Mouse (Mus musculus): ENCODE data around the gene Csrnp1. TPM values are rescaled to one million over a fixed set of nuclear protein-coding genes. Genes with fewer than 3 reads are reported as not detected.
"Not testable (repeated sequence)": the region's sequence is repeated elsewhere in the genome, so short reads cannot be mapped to it uniquely, and the experiment has no call there.

Gene Csrnp1
- 10 to 100 TPM in 3 of 4 experiments, 1 to 10 TPM in 1; 7.7 to 69.5 (median 16.0) TPM for total RNA-seq (2022)

- DNase-seq: no peak
Observed at GRCm38 (mm10) chr9:119984536-119985011, at the start of gene Csrnp1. Csrnp1 (minus strand) TSS chr9:119984658.

DNA sequence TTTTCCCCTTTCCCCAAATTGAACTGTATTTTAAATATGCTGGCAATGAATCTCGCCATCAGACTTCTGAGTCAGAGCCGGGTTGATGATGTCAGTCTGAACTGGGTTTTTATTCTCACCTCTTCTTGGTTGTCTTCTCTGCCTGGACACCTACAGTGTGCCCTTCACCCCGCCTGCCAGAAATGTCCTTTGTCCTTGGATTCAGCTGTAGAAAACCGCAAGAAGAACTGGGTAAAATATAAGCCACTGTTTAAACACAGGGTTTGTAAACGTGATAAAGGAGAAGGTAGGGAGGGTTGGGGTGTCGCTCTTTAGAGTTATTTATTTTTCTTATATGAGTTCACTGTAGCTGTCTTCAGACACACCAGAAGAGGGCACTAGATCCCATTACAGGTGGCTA lies 48.3 kb upstream of the Csrnp1 start:
- DNase-seq: no peak

- DNase-seq: no peak
Observed at GRCm38 (mm10) chr9:120030421-120030820, 46.0 kb upstream of the Csrnp1 start.

DNA sequence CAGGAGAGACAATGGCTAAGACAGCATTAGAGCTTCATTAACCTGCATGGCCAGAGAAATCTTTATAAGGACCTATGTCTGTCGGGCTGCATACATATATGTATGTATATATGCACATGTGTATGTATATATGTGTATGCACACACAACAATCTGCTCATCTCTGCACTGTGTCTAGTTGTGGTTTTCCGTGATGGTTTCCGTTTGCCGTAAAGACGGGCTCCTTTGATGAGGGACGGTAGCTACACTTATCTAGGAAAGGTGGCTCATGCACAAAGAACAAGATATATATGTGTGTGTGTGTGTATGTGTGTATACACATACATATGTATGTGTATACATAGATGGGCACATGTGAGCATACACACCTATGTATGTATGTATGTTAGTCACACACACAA lies 45.4 kb upstream of the Csrnp1 start:
- no peak for DNase-seq

DNA sequence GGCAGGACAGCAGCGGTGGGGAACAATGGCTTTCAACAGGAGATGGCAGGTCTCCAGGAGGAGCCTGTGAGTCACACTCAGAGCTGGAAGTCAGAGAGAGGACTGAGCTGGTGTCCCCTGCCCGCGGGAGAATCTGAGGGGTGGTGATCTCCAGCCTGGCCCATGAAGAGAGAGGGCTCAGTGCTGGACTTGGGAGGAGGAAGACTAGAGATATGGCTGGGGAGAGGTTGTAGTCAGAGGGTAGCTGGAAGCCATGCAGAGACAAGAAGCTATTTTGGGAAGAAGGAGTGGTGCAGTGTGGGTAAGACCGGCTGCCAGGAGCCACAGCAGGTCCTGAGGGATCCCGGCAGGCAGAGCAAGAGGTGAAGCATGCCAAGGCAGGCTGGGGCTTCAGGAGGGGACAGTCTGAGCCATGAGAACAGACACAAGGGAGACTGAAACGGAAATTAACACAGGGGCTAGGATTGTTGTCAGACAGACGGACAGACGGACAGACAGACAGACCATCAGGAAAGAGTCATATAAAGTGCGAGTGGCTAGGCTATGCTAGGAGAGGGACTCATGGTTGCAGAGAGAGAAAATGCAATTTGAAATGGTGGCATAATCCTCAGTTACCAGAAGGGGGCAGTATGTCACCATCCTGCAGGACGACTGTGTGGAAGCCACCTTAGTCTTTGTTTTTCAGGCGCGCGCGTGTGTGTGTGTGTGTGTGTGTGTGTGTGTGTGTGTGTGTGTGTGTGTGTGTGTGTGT lies 43.1 kb upstream of the Csrnp1 start:
- no peak for DNase-seq

- no peak for DNase-seq
Observed at GRCm38 (mm10) chr9:120024625-120025024, 40.2 kb upstream of the Csrnp1 start.

DNA sequence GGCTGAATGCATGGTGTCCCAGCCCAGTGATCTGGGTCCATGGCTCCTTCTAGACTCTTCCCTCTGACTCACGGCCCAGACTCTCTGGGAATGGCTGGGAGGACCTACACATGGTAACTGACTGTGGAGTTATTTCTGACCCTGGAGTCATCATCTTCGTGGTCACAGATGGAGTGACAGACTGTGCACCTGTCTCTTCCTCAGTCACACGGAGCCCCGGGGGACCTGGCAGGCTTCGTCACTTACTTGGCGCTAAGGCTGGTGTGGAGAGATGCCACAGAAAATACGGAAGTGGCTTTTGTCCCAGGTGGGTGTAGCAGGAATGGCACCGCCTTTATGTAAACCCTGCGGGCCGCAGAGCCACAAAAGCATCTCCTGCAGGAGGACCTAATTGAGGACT lies 39.7 kb upstream of the Csrnp1 start:
- no peak for DNase-seq

DNA sequence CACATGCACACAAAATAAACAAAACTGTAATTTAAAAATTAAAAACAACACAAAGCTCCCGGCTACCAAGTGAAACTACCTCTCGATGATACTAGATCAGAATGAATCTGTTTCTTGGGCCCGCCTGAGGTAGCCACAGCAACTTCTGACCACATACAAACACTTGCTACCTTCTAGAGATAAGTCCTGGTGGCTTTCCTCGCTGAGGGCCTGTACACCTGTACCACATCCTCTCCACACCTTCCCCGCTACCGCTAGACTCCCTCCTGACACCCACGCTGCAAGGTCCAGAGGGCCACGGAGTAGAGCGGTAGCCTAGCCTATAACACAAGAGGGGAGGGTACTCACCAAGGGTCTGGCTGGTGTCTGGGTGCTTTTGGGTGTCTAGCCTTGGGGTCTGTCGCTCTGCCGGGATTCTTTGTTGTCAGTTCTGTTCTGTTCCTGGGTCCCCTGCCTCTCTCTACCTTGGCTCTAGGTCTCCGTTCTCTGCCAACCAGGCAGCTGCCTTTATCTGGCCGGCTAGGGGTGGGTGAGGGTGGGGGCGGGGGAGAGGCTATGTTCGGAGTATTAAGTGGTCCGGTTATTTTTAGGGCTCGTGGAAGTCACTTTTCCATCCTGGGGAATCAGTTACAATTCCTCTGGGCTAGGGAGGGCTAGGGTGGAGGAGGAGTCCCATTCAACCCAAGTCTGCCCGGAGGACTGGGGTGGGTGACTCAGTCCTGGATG lies 38.8 kb upstream of the Csrnp1 start, which contains the start of gene Xirp1:
TSS of gene Xirp1 (minus strand) at position 513 of the 726 bp plus-strand sequence.
- no peak for DNase-seq

- no peak for DNase-seq
Observed at GRCm38 (mm10) chr9:120021164-120021563, 36.7 kb upstream of the Csrnp1 start.

- DNase-seq: no peak
Observed at GRCm38 (mm10) chr9:120020285-120020890, 35.9 kb upstream of the Csrnp1 start.

DNA sequence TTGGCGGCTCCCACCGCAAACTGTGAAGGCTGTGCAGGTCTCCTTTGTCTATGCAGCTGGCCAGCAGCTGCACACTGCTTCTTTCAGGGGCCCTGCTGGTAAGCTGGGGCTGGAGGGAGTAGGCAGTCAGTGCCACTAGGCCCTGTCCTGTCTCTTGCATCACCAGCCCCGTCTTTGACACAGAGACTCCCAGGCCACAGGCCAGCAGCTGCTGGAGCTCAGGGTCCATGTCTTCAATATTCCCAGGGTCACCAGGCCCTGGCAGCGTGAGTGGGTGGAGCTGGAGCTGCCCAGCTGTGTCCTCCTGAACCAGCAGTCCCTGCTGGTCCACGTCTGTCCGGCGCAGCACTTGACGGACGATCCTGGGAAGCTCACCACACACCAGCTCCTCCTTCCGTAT lies 32.5 kb upstream of the Csrnp1 start:
- no peak for DNase-seq

DNA sequence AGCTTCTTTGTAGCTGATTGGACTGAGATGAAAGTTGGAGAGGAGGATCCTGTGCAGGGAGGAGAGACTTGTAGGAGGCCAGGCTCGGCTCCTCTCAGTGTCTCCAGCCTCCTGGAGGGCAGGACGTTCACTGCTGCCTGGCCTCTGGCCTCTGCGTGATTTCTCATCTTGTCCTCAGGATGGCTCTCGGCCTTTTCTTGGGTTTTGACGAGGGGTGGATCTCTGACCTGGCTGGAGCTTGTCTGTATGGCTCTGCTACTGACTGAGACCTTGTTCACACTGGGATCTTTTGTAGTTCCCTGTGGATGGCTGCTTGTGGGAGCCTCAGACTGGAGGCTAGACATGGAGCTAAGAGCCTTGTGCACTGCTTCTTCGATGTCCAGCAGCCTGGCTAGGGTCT lies 30.4 kb upstream of the Csrnp1 start:
- no peak for DNase-seq

DNA sequence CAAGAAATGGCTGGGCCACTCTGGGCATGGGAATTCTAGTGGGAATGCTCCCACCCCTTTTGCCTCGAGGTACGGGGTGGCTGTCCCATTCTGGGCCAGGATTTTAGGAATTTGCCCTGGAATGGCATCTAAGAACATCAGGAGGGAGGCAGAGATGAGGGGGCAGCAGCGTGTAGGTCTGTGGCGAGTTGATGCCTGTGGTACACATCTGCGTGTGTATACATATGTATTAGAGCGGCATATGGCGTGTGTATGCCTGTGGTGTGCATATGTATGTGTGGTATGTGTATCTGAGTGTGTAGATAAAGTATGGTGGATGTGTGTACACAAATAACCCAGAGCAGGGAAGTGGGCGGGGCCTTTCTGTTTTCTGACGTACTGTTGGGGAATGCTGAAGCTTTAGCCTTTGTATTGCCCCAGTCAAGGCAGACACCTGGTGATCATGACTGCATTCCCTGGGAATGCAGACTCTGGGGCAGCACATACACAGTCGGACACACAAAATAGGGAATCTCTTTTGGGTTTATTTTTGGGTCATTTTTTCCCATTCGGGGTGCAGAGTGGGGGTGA lies 28.9 kb upstream of the Csrnp1 start:
- no peak for DNase-seq

DNA sequence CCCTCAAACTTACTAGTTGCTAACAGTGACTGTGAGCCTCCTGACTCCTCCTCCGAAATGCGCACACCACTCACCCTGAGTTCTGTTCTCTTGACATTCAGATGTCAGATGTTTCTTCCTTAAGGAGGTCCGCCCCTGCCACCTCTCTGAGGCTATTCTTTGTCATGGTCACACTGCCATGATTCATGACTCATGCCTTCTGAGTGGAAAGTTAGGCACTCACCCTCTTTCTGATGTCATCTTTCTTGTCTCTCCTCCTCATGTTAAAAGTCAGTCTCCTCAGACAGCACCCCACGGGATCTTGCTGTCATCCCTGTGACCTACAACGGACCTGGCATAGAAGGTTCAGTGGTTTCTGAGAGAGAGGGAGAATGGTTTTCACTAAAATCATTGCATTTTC lies 28.3 kb upstream of the Csrnp1 start:
- DNase-seq: no peak

DNA sequence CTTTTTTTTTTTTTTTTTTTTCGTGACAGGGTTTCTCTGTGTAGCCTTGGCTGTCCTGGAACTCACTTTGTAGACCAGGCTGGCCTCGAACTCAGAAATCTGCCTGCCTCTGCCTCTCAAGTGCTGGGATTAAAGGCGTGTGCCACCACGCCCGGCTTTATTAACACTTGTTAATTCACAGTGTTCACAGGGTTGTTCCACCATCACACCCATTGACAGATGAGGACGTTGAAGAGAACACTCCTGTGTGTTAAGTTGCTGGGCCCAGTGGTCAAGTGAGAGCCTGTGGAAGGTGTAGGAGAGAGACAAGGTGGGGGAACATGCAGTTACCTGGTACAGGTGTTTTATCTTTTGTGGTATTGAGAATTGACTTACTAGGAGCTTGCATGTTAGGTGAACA lies 27.7 kb upstream of the Csrnp1 start:
- DNase-seq: not testable (repeated sequence)

GRCm38 (mm10) chr9:120011533-120011932 lies 27.1 kb upstream of the Csrnp1 start:
- DNase-seq: peak; percentile 88

- peak; percentile 96 for DNase-seq
Observed at GRCm38 (mm10) chr9:120010781-120011511, 26.5 kb upstream of the Csrnp1 start.

- DNase-seq: no peak
Observed at GRCm38 (mm10) chr9:120009871-120010270, 25.4 kb upstream of the Csrnp1 start.

GRCm38 (mm10) chr9:120009226-120009841 lies 24.9 kb upstream of the Csrnp1 start:
- no peak for DNase-seq

DNA sequence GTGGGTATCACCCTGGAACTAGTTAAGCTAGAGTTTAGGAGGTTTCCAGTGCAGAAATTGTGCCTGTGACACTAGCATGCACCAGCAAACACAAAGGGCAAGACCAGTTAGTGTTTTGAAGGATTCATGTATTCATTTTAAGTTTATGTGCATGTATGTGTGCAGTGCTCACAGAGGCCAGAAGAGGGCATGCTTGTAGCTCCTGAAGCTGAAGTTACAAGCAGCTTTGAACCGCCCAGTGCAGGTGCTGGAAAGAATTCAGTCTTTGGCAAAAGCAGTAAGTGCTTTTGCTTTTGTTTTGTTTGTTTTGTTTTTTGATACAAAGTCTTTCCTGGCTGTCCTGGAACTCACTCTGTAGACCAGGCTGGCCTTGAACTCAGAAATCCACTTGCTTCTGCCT lies 23.4 kb upstream of the Csrnp1 start:
- no peak for DNase-seq

DNA sequence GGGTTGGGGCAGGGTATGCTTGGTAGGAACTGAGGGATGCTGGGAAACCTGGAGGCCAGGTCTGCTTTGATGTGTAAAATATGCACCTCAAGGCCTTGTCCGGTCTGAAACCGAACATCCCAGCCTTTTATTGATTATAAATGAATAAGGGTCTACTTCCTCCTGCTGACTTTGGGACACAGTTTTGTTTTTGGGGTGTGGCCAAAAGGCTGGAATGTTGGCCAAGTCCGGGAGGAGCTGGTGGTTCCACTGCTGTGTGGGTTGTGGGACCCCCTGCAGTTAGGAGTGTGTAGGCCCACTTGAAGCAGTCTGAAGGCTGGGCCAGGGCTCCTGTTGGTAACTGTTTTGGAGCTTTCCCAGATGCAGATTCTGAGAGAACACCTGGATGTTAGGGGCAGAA lies 21.5 kb upstream of the Csrnp1 start:
- DNase-seq: no peak

- DNase-seq: no peak
Observed at GRCm38 (mm10) chr9:120002893-120003292, 18.4 kb upstream of the Csrnp1 start.
